Mouse (Mus musculus): ENCODE data around the gene Adora2a. TPM values are rescaled to one million over a fixed set of nuclear protein-coding genes. Genes with fewer than 3 reads are reported as not detected.
"Not testable (repeated sequence)": the region's sequence is repeated elsewhere in the genome, so short reads cannot be mapped to it uniquely, and the experiment has no call there.

Gene Adora2a
- polyA plus RNA-seq (2016; fragmentation: Nextera tagmentation; extraction: Ambion mirVana), result 3.5 and 3.6 TPM in 2 replicates

DNA sequence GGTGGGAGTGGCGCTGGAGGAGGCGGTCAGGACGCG, at the start of gene Adora2a:
Adora2a (plus strand) TSS at position 6 of the 36 bp plus-strand sequence.
- peaks cover 44% of the 10 kb centered on the region for H3K4me1 ChIP-seq
- peaks cover 4% of the 10 kb centered on the region; the same call in 1 of the 2 replicates for H3K36me3 ChIP-seq
- H3K27me3 ChIP-seq (ENCODE audit: insufficient read depth, poor library complexity, severe bottlenecking), result peaks cover 54% of the 10 kb centered on the region
- no peaks in the 10 kb centered on the region for H3K9me3 ChIP-seq
- H3K27ac ChIP-seq, result peak within 1 kb of the TSS; percentile 83
- DNase-seq (ENCODE audit: low spot score), result no peak
- H3K4me3 ChIP-seq, result peak within 1 kb of the TSS; percentile 70
- 0% methylated on average over 4 of the region's 4 CpGs for WGBS

- H3K27ac ChIP-seq, result no peak overlapping the region
- 49% methylated on average over 4 of the region's 4 CpGs for WGBS
Observed at GRCm38 (mm10) chr10:75273020-75273419, 43.7 kb upstream of the Adora2a start.

GRCm38 (mm10) chr10:75276427-75277013, 40.2 kb upstream of the Adora2a start:
- 94% methylated on average over 12 of the region's 12 CpGs for WGBS
- DNase-seq (ENCODE audit: low spot score), result no peak
- Histone ChIP-seq H3K9me3 (no peaks in the 10 kb centered on the region), H3K4me1 (peaks cover 7% of the 10 kb centered on the region; the same call in 1 of the 2 replicates), H3K27ac (no peak overlapping the region), H3K27me3 (ENCODE audit: insufficient read depth, poor library complexity, severe bottlenecking) (no peaks in the 10 kb centered on the region), H3K4me3 (no peak overlapping the region), H3K36me3 (peaks cover 47% of the 10 kb centered on the region)

More at GRCm38 (mm10) chr10:75273020-75273419, 43.7 kb upstream of the Adora2a start:
- peaks cover 53% of the 10 kb centered on the region for H3K36me3 ChIP-seq
- peaks cover 7% of the 10 kb centered on the region; the same call in 1 of the 2 replicates for H3K4me1 ChIP-seq
- H3K4me3 ChIP-seq, result no peak overlapping the region
- no peaks in the 10 kb centered on the region for H3K27me3 ChIP-seq (ENCODE audit: insufficient read depth, poor library complexity, severe bottlenecking)
- no peaks in the 10 kb centered on the region for H3K9me3 ChIP-seq
- no peak for DNase-seq (ENCODE audit: low spot score)

- no peaks in the 10 kb centered on the region for H3K27me3 ChIP-seq (ENCODE audit: insufficient read depth, poor library complexity, severe bottlenecking)
- H3K4me3 ChIP-seq, result no peak overlapping the region
- H3K4me1 ChIP-seq, result peaks cover 7% of the 10 kb centered on the region; the same call in 1 of the 2 replicates
- no peaks in the 10 kb centered on the region for H3K9me3 ChIP-seq
- peaks cover 47% of the 10 kb centered on the region for H3K36me3 ChIP-seq
- no peak overlapping the region for H3K27ac ChIP-seq
- no peak for DNase-seq (ENCODE audit: low spot score)
- WGBS, result 78% methylated on average over 1 of the region's 1 CpGs
Observed at GRCm38 (mm10) chr10:75277501-75277900, 39.2 kb upstream of the Adora2a start.

DNA sequence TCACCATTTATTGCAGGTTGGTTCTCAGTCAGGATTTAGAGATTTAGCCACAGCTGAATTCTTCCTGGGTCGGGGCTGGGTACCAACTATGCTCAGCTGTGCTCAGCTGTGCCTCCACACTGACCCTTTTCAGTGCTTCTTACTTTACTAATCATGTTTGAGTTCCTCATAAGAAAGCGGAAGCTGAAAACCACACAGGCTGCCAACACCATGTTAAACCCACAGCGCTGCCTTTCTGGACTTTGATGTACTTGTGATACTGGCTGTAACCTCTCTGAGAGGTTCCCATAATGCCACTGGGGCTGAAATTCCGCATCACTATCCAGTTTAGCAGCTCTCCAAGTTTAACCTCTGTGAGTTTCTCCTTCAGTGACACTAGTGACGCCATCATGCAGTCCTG, 34.0 kb upstream of the Adora2a start:
- Histone ChIP-seq H3K4me3 (no peak overlapping the region), H3K4me1 (no peaks in the 10 kb centered on the region), H3K9me3 (no peaks in the 10 kb centered on the region), H3K36me3 (peaks cover 37% of the 10 kb centered on the region), H3K27ac (no peak overlapping the region), H3K27me3 (ENCODE audit: insufficient read depth, poor library complexity, severe bottlenecking) (no peaks in the 10 kb centered on the region)
- WGBS, result 88% methylated on average over 5 of the region's 5 CpGs
- DNase-seq (ENCODE audit: low spot score), result no peak

GRCm38 (mm10) chr10:75283821-75284220, 32.9 kb upstream of the Adora2a start:
- H3K9me3 ChIP-seq, result no peaks in the 10 kb centered on the region
- 89% methylated on average over 3 of the region's 3 CpGs for WGBS
- no peaks in the 10 kb centered on the region for H3K4me1 ChIP-seq
- H3K27me3 ChIP-seq (ENCODE audit: insufficient read depth, poor library complexity, severe bottlenecking), result no peaks in the 10 kb centered on the region
- H3K4me3 ChIP-seq, result no peak overlapping the region
- peak; percentile 7 for DNase-seq (ENCODE audit: low spot score)
- H3K27ac ChIP-seq, result no peak overlapping the region
- peaks cover 38% of the 10 kb centered on the region for H3K36me3 ChIP-seq

- H3K4me1 ChIP-seq, result peaks cover 4% of the 10 kb centered on the region; the same call in 1 of the 2 replicates
- H3K27me3 ChIP-seq (ENCODE audit: insufficient read depth, poor library complexity, severe bottlenecking), result no peaks in the 10 kb centered on the region
- H3K9me3 ChIP-seq, result no peaks in the 10 kb centered on the region
- peaks cover 17% of the 10 kb centered on the region for H3K36me3 ChIP-seq
- no peak overlapping the region for H3K4me3 ChIP-seq
- no peak for DNase-seq (ENCODE audit: low spot score)
- 78% methylated on average over 7 of the region's 7 CpGs for WGBS
- no peak overlapping the region for H3K27ac ChIP-seq
Observed at GRCm38 (mm10) chr10:75288579-75288978, 28.1 kb upstream of the Adora2a start.

GRCm38 (mm10) chr10:75289392-75289791, 27.3 kb upstream of the Adora2a start:
- Histone ChIP-seq H3K27me3 (ENCODE audit: insufficient read depth, poor library complexity, severe bottlenecking) (no peaks in the 10 kb centered on the region), H3K36me3 (peaks cover 9% of the 10 kb centered on the region; the same call in 1 of the 2 replicates), H3K4me3 (no peak overlapping the region), H3K9me3 (no peaks in the 10 kb centered on the region), H3K27ac (no peak overlapping the region), H3K4me1 (peaks cover 10% of the 10 kb centered on the region; the same call in 1 of the 2 replicates)
- DNase-seq (ENCODE audit: low spot score), result no peak
- 62% methylated on average over 4 of the region's 4 CpGs for WGBS

- Histone ChIP-seq H3K27me3 (ENCODE audit: insufficient read depth, poor library complexity, severe bottlenecking) (no peaks in the 10 kb centered on the region), H3K4me3 (no peak overlapping the region), H3K36me3 (peaks cover 9% of the 10 kb centered on the region; the same call in 1 of the 2 replicates), H3K4me1 (peaks cover 19% of the 10 kb centered on the region; the same call in 1 of the 2 replicates), H3K27ac (no peak overlapping the region), H3K9me3 (no peaks in the 10 kb centered on the region)
- no peak for DNase-seq (ENCODE audit: low spot score)
- WGBS, result 83% methylated on average over 5 of the region's 5 CpGs
Observed at GRCm38 (mm10) chr10:75290650-75291049, 26.0 kb upstream of the Adora2a start.

DNA sequence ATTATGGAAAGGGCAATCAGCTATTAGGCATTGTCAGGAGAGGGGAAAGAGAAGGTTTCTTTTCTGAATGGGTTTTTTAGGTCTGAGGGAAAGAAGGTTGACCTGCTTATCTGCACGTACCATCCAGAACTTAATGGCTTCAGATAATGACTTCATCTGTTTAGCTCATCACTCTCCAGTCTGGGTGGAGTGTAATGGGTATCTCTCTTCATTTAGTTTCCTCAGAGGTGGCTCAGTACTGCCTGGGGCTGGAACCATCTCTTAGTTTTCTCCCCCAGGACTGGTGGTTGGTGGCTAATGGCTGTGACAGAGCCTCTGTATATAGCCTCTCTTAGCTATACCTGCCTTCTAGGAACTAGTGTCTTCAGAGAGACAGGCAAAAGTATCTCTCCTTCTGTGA, 25.3 kb upstream of the Adora2a start:
- H3K4me1 ChIP-seq, result peaks cover 19% of the 10 kb centered on the region; the same call in 1 of the 2 replicates
- no peaks in the 10 kb centered on the region for H3K27me3 ChIP-seq (ENCODE audit: insufficient read depth, poor library complexity, severe bottlenecking)
- 68% methylated on average over 1 of the region's 1 CpGs for WGBS
- no peak for DNase-seq (ENCODE audit: low spot score)
- no peak overlapping the region for H3K4me3 ChIP-seq
- H3K36me3 ChIP-seq, result peaks cover 12% of the 10 kb centered on the region; the same call in 1 of the 2 replicates
- H3K9me3 ChIP-seq, result no peaks in the 10 kb centered on the region
- no peak overlapping the region for H3K27ac ChIP-seq

- Histone ChIP-seq H3K36me3 (peaks cover 15% of the 10 kb centered on the region; the same call in 1 of the 2 replicates), H3K4me1 (peaks cover 19% of the 10 kb centered on the region; the same call in 1 of the 2 replicates)
- WGBS, result 88% methylated on average over 8 of the region's 8 CpGs
- H3K9me3 ChIP-seq; H3K4me3 ChIP-seq; H3K27ac ChIP-seq; H3K27me3 ChIP-seq (ENCODE audit: insufficient read depth, poor library complexity, severe bottlenecking): not testable (repeated sequence)
- peak; percentile 53 for DNase-seq (ENCODE audit: low spot score)
Observed at GRCm38 (mm10) chr10:75292206-75292605, 24.5 kb upstream of the Adora2a start.

DNA sequence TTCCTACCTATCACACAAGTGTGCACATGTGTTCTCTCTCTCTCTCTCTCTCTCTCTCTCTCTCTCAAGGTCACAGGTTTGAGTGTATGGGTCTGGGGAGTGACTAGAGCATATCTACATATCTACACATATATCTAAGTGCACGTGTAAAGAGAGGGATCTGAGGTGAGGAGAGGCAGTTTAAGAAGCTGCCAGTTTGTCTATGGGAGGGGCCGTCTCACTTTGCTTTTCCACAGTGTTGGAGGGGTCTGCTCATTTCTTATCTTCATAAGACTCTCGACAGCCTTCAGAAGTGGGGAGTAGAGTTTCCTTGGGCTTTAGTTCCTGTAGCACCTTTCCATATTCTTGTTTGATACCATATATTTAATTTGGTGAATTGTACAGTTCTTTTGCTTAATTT, 23.4 kb upstream of the Adora2a start:
- DNase-seq (ENCODE audit: low spot score), result peak; percentile 31

DNA sequence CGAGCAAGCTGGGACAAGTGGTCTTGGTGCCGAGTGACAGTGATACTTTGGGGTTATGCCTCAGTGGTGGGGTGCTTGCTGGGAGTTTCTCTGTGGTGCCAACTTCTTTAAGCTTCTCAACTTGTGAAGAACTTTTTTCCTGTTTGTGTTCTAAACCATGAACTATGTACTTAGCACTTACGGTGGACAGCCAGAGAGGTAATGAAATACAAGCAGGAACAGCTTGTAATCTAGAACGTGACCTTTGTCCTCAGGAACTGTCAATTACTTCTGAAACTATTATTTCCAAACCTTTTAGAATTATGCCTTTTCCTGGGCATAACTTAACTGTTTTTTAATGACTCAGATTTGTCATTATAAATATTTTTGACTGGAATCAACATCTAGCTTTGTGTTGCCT, 22.3 kb upstream of the Adora2a start:
- Histone ChIP-seq H3K27ac (no peak overlapping the region), H3K9me3 (no peaks in the 10 kb centered on the region), H3K4me1 (peaks cover 19% of the 10 kb centered on the region; the same call in 1 of the 2 replicates), H3K27me3 (ENCODE audit: insufficient read depth, poor library complexity, severe bottlenecking) (no peaks in the 10 kb centered on the region), H3K4me3 (no peak overlapping the region), H3K36me3 (peaks cover 17% of the 10 kb centered on the region; the same call in 1 of the 2 replicates)
- peak; percentile 10 for DNase-seq (ENCODE audit: low spot score)
- 57% methylated on average over 4 of the region's 4 CpGs for WGBS

More for the DNA sequence above, 23.4 kb upstream of the Adora2a start:
- Histone ChIP-seq H3K4me1 (peaks cover 19% of the 10 kb centered on the region; the same call in 1 of the 2 replicates), H3K9me3 (no peaks in the 10 kb centered on the region), H3K27me3 (ENCODE audit: insufficient read depth, poor library complexity, severe bottlenecking) (no peaks in the 10 kb centered on the region), H3K36me3 (peaks cover 15% of the 10 kb centered on the region; the same call in 1 of the 2 replicates), H3K4me3 (no peak overlapping the region), H3K27ac (no peak overlapping the region)
- 18% methylated on average over 3 of the region's 3 CpGs for WGBS

DNA sequence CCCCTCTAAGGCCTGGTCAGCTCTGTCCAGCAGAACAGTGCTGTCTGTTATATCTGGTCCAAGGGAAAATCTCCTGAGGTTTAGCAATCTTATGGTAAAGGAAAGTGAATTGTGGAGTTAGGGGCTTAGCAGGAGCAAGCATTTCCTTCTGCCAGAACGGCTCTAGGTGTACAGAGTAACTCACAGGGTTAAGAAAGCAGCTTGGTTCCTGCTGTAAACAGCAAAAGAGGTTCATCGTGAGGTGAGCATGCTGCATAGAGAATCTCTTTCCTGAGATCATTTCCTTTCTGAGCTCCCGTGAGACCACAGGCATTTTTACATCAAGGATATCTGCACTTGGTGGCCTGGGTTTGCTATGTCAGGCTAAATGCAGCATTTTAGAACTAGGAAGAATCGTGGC, 21.8 kb upstream of the Adora2a start:
- Histone ChIP-seq H3K27ac (no peak overlapping the region), H3K4me3 (no peak overlapping the region), H3K9me3 (no peaks in the 10 kb centered on the region), H3K4me1 (peaks cover 19% of the 10 kb centered on the region; the same call in 1 of the 2 replicates), H3K27me3 (ENCODE audit: insufficient read depth, poor library complexity, severe bottlenecking) (no peaks in the 10 kb centered on the region), H3K36me3 (peaks cover 18% of the 10 kb centered on the region; the same call in 1 of the 2 replicates)
- peak; percentile 66 for DNase-seq (ENCODE audit: low spot score)
- 57% methylated on average over 4 of the region's 4 CpGs for WGBS

Data from heart, embryonic 10.5 days (tissue).